ENCODE assay signal across 19 mouse cellular contexts in genomic region chr17:28988996-28989395, GRCm38 (mm10). TPM values are rescaled to one million over a fixed set of nuclear protein-coding genes. Genes with fewer than 3 reads are reported as not detected.
"Had no signal": no experiment of that assay in that cellular context is flagged by ENCODE, and none has a peak within 500 bp of the region (broad histone marks: within the 10 kb centered on the region; RNA-seq: fewer than 3 reads in every experiment).

No protein-coding gene starts in this region.

- DNase-seq: left cerebral cortex, postnatal 4 days; liver; liver, embryonic 13.5 days; liver, postnatal 0 days; lung, adult 18-20 months; lung, adult 2 months; lung, embryonic 14.5 days; lung, postnatal 10 days; lung, postnatal 14 days; lung, postnatal 36 days; lung, postnatal 4 days; midbrain, embryonic 14.5 days had no signal

RNA-seq across cellular contexts. Expression of gene Pxt1, which starts 45.4 kb away (rescaled TPM):
- total RNA-seq: left cerebral cortex, postnatal 10 days; left cerebral cortex, postnatal 14 days; left cerebral cortex, postnatal 25 days; left cerebral cortex, postnatal 36 days; left cerebral cortex, postnatal 4 days; liver, adult 2 months; megakaryocyte-erythroid progenitor cell, adult 5-6 weeks; monocyte, adult 5-6 weeks had no signal
